Mouse (Mus musculus): ENCODE measurements around the gene Ubald1. TPM values are rescaled to one million over a fixed set of nuclear protein-coding genes. Genes with fewer than 3 reads are reported as not detected.

Ubald1 gene
- polyA plus RNA-seq (2015; fragmentation: Nextera tagmentation; extraction: Ambion mirVana), result 33.9 and 35.1 TPM in 2 replicates

DNA sequence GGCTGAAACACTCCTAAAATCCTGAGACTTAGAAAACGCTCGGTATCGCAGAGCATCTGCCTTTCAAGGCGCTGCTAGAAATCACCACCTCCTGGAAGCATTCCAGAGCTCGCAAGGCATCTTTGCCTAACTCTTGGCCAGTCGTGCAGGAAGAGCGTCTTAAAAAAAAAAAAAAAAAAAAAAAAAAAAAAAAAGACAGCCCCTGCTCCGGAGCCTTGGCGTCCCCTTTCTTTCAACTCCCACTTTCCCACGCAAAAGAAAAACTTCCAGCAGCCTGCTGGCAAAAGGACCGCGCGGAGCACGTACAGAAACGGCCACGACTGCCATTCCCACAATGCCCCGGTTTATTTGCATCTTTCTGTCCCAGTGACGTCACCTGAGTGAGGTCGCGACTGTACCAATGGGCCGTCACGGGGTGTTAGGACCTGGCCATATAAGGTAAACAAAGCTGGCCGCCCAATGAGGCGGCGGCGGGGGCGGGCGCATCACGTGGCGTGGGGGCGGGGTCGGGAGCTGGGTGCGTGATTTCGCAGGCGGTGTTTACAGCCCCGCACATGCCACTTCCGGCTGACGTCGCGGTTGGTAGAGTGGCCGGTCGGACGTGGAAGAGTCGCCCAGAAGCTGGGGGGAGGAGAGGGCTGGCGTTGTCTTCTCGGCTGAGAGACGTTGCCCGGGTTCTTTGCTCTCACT, at the start of gene Ubald1:
Ubald1 (minus strand) TSS at position 180 of the 690 bp plus-strand sequence.
- under 1% methylated on average over 48 of the region's 48 CpGs for WGBS
- peaks cover 44% of the 10 kb centered on the region for H3K4me1 ChIP-seq
- ATAC-seq, result peak; percentile 91
- peaks cover 9% of the 10 kb centered on the region for H3K36me3 ChIP-seq (ENCODE audit: poor library complexity, severe bottlenecking)
- peak within 1 kb of the TSS; percentile 97 for H3K27ac ChIP-seq
- H3K9me3 ChIP-seq (replicated peaks), result no peaks in the 10 kb centered on the region
- no peaks in the 10 kb centered on the region for H3K27me3 ChIP-seq
- peak within 1 kb of the TSS; percentile 92 for H3K4me2 ChIP-seq
- peak within 1 kb of the TSS; percentile 72 for H3K4me3 ChIP-seq
- peak within 1 kb of the TSS; percentile 84 for H3K9ac ChIP-seq

DNA sequence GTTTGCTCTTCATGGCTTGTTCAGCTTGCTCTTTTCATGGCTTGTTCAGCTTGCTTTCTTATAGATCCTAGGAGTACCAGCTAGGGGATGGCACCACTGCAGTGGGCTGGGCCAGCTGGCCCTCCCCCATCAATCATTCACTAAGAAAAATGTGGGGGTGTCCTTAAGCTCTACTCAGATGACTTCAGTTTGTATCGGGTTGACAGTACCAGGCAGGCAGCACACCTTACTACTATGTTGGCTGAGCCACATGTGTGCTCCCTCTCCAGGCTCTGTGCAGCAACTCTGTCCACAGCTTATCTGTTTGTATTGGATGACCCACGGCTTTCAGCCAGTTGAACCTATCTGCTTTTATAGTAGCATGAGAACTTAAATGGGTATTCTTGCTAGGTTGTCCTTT, 48.4 kb upstream of the Ubald1 start:
- no peak for ATAC-seq
- Histone ChIP-seq H3K4me1 (no peaks in the 10 kb centered on the region), H3K9ac (no peak overlapping the region), H3K4me3 (no peak overlapping the region), H3K36me3 (ENCODE audit: poor library complexity, severe bottlenecking) (peaks cover 100% of the 10 kb centered on the region), H3K27ac (no peak overlapping the region), H3K4me2 (no peak overlapping the region), H3K27me3 (no peaks in the 10 kb centered on the region), H3K9me3 (replicated peaks) (no peaks in the 10 kb centered on the region)
- WGBS, result 87% methylated on average over 2 of the region's 2 CpGs

DNA sequence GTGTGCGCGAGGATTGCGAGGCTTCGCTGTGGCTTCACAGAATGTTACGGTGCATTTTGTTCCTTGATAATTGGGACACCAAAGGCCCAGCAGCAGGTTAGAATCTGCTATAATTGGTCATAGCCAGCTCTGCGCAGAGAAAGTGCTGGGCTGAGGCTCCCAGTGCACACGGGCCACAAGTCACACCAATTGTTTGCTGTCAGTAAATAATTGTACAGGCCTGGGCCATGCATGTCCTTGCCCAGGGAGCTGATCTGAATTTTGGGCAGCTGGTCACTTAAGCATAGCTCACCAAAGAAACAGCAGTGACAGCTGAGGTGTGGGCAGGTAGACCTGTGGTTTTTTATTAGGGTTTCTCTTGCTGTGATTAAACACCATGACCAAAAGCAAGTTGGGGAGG, 47.9 kb upstream of the Ubald1 start:
- H3K9me3 ChIP-seq (replicated peaks), result no peaks in the 10 kb centered on the region
- ATAC-seq, result no peak
- H3K4me2 ChIP-seq, result no peak overlapping the region
- no peak overlapping the region for H3K4me3 ChIP-seq
- H3K27ac ChIP-seq, result no peak overlapping the region
- WGBS, result 96% methylated on average over 7 of the region's 7 CpGs
- H3K27me3 ChIP-seq, result no peaks in the 10 kb centered on the region
- H3K9ac ChIP-seq, result no peak overlapping the region
- H3K4me1 ChIP-seq, result no peaks in the 10 kb centered on the region
- H3K36me3 ChIP-seq (ENCODE audit: poor library complexity, severe bottlenecking), result peaks cover 100% of the 10 kb centered on the region

DNA sequence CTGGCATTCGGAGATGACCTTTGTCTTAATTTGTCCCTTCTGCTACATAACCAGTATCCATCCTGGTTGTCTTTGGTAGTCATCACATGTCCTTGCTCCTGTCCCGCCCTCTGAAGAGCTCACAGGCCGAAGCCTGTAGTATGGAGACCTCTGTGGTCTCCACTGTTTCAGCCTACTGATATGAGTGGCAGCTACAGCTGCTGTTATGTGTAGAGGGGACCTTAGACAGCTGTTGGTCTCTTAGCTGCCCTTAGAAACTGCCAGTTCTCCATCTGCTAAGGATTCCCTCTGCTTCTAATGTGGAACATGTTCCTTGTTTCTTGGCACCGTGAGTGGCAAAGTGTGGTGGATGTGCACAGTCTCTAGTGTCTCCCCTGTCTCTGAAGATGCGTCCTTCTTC, 43.9 kb upstream of the Ubald1 start:
- Histone ChIP-seq H3K4me3 (no peak overlapping the region), H3K36me3 (ENCODE audit: poor library complexity, severe bottlenecking) (peaks cover 80% of the 10 kb centered on the region), H3K9ac (no peak overlapping the region), H3K27ac (no peak overlapping the region), H3K27me3 (no peaks in the 10 kb centered on the region), H3K4me1 (no peaks in the 10 kb centered on the region), H3K9me3 (replicated peaks) (no peaks in the 10 kb centered on the region), H3K4me2 (no peak overlapping the region)
- WGBS, result 95% methylated on average over 5 of the region's 5 CpGs
- ATAC-seq, result no peak

DNA sequence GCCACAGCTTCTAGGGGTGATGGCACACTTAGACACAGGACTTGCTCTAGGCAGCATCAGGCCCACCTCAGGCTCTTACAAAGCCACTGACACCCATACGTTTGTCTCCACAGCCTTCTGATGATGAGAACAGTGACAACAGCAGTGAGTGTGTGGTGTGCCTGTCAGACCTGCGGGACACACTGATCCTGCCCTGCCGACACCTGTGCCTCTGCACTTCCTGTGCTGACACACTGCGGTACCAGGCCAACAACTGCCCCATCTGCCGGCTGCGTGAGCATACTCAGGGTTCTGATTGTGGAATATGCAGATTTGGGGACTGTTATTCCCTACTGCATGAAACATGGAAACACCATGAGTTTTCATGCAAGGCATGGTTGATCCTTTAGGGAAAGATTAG, 42.4 kb upstream of the Ubald1 start:
- no peaks in the 10 kb centered on the region for H3K4me1 ChIP-seq
- no peak overlapping the region for H3K9ac ChIP-seq
- H3K27me3 ChIP-seq, result no peaks in the 10 kb centered on the region
- 90% methylated on average over 6 of the region's 6 CpGs for WGBS
- H3K9me3 ChIP-seq (replicated peaks), result no peaks in the 10 kb centered on the region
- H3K4me3 ChIP-seq, result no peak overlapping the region
- H3K27ac ChIP-seq, result no peak overlapping the region
- H3K4me2 ChIP-seq, result no peak overlapping the region
- H3K36me3 ChIP-seq (ENCODE audit: poor library complexity, severe bottlenecking), result peaks cover 70% of the 10 kb centered on the region
- ATAC-seq, result no peak

DNA sequence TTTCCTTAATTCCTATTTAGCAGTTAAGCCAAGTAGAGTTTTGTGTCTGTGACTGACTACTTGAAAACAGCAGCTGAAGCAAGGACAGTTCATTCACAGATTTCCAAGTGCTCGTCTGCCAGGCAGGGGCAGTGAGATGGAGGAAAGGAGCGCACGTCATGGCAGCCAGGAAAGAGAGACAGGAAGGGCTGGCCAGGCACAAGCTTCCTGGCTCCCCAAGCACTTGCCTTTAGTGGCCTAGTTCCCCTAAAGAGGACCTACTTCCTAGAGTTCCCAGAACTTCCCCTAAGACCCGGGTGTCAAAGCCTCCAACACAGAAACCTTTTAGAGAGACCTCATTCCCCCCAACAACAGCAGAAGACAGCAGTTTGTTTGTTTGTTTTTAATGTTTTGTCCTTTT, 40.4 kb upstream of the Ubald1 start:
- Histone ChIP-seq H3K9ac (no peak overlapping the region), H3K4me2 (no peak overlapping the region), H3K9me3 (replicated peaks) (no peaks in the 10 kb centered on the region), H3K27me3 (no peaks in the 10 kb centered on the region), H3K4me1 (no peaks in the 10 kb centered on the region), H3K36me3 (ENCODE audit: poor library complexity, severe bottlenecking) (peaks cover 70% of the 10 kb centered on the region), H3K4me3 (no peak overlapping the region), H3K27ac (no peak overlapping the region)
- WGBS, result 90% methylated on average over 4 of the region's 4 CpGs
- no peak for ATAC-seq

DNA sequence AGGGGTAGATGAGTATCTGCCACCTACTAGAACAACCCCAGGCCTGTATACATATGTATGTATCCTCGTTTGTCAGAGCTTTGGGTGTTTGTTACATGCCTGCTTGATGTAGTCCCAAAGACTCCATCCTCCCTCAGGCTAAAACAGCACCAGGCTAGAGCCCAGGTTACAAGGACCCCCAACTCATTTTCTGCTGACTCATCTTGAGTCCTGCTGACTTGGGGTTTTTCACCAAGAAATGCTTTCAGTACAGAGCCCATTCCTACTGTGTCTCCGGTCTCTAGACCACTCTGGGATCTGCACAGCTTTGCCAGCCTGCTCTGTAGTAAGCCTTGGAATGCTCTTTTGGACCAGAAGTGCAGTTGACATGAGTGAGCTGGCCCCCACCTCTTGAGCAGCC, 36.5 kb upstream of the Ubald1 start:
- H3K9ac ChIP-seq, result no peak overlapping the region
- peaks cover 64% of the 10 kb centered on the region for H3K36me3 ChIP-seq (ENCODE audit: poor library complexity, severe bottlenecking)
- no peak overlapping the region for H3K4me3 ChIP-seq
- H3K9me3 ChIP-seq (replicated peaks), result no peaks in the 10 kb centered on the region
- no peak overlapping the region for H3K4me2 ChIP-seq
- H3K4me1 ChIP-seq, result no peaks in the 10 kb centered on the region
- H3K27me3 ChIP-seq, result no peaks in the 10 kb centered on the region
- no peak for ATAC-seq
- 84% methylated on average over 2 of the region's 2 CpGs for WGBS
- H3K27ac ChIP-seq, result no peak overlapping the region

DNA sequence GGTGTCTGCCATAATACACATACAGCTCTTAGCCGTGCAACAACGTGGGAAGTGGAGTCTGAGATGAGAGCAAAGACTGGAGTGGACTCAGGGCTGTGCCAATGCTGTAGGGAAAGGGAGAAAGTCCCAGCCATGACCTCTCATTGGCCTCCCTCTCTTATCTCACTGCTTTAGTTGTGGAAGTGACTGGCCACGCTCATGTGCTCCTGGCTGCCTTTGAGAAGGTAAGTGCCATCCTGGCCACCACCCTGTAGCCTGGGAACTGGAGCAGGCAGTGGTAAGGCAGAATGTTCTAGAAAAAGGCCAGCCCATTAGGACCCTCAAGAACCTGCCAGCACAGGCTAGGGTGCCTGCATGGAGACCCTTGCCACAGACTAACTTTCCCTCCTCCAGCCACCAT, 35.8 kb upstream of the Ubald1 start:
- Histone ChIP-seq H3K27ac (no peak overlapping the region), H3K4me2 (no peak overlapping the region), H3K36me3 (ENCODE audit: poor library complexity, severe bottlenecking) (peaks cover 70% of the 10 kb centered on the region), H3K4me1 (no peaks in the 10 kb centered on the region), H3K9ac (no peak overlapping the region), H3K9me3 (replicated peaks) (no peaks in the 10 kb centered on the region), H3K27me3 (no peaks in the 10 kb centered on the region), H3K4me3 (no peak overlapping the region)
- ATAC-seq, result no peak
- 92% methylated on average over 3 of the region's 3 CpGs for WGBS

DNA sequence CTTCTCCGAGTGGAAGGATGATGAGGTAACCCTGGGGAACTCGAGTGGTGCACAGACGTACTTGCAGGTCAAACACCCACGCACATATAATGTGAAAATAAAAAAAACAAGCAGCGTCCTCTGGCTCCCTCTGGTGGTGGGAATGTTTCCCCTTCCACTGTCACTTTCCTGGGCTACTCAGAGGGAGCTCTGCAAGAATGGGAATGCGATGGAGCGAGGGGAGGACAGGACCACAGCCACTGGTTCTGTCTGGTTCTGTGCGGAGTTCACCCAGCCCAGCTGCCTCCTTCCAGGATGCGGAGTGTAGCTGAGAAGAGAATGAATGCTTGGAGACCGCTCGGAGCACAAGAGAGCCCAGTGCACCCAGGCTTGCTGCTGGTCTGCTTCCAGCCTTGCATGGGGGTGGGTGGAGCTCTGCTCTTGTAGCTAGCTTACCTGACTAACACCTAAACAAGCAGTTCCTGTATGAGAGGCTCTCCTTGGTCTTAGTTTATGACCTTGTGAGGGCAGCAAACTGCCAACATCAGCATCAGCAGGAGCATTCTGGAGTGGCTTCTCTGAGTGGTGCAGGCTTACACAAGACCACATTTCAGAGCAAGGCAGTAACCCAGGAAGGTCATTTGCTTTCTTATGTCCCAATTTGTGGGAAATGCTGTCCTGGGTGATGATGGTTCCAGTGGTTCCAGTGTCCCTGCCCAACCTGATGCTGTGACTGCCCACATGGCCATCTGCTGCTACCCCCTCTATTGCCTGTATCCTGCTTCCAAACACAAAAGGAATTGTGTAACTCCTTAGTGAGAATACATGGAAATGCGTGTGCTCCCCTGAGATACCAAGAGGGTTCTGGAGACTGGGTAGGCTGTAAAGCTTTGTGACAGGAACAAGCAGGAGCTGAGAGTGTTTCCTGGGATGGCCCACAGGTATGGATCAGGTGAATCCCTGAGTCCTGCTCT, 33.9 kb upstream of the Ubald1 start:
- Histone ChIP-seq H3K27ac (no peak overlapping the region), H3K4me1 (no peaks in the 10 kb centered on the region), H3K36me3 (ENCODE audit: poor library complexity, severe bottlenecking) (peaks cover 79% of the 10 kb centered on the region), H3K27me3 (no peaks in the 10 kb centered on the region), H3K4me2 (no peak overlapping the region), H3K9me3 (replicated peaks) (no peaks in the 10 kb centered on the region), H3K9ac (no peak overlapping the region), H3K4me3 (no peak overlapping the region)
- ATAC-seq, result peak; percentile 83
- 39% methylated on average over 12 of the region's 12 CpGs for WGBS

DNA sequence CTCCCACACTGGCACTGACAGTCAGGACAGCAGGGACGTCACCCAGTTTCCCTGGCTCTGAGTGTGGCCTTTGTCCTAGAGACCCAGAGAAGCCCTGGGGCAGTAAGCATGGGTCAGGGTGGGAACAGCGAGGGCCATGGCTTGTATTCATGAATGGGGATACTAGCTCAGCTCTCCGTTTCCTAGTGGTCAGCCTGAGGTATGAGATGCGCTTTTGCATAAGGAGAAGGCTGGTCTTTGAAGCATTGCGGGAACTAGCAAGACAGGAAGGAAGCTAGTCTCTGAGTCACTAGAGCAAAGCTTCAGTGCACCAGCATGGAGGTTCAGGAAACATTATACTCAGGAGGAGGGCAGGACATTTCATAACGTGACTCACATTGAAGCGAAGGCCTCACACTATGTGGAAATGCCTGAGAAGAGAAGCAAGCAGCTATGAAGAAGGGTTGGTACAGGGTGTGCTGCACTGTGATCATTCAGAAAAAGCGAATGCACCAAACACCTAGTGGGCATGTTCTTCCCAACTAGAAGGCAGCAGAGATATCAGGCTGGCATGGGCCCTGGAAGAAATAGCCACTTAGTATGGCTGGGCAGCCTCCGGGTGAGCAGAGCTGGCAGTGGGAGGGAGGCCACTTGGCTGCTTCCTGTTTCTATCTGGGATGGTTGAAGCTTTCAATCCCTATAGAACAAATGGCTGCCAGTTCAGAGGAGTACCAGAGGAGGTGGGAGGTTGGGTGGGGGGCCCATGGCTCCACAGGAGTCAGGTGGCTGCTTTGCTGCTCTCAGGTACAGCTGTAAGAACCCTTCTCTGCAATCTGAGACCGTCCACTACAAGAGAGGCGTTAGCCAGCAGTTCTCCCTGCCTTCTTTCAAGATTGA, 33.0 kb upstream of the Ubald1 start:
- no peak overlapping the region for H3K4me3 ChIP-seq
- no peaks in the 10 kb centered on the region for H3K27me3 ChIP-seq
- ATAC-seq, result no peak
- no peaks in the 10 kb centered on the region for H3K9me3 ChIP-seq (replicated peaks)
- H3K4me1 ChIP-seq, result no peaks in the 10 kb centered on the region
- peaks cover 78% of the 10 kb centered on the region for H3K36me3 ChIP-seq (ENCODE audit: poor library complexity, severe bottlenecking)
- 80% methylated on average over 11 of the region's 11 CpGs for WGBS
- H3K9ac ChIP-seq, result no peak overlapping the region
- H3K4me2 ChIP-seq, result no peak overlapping the region
- H3K27ac ChIP-seq, result no peak overlapping the region

DNA sequence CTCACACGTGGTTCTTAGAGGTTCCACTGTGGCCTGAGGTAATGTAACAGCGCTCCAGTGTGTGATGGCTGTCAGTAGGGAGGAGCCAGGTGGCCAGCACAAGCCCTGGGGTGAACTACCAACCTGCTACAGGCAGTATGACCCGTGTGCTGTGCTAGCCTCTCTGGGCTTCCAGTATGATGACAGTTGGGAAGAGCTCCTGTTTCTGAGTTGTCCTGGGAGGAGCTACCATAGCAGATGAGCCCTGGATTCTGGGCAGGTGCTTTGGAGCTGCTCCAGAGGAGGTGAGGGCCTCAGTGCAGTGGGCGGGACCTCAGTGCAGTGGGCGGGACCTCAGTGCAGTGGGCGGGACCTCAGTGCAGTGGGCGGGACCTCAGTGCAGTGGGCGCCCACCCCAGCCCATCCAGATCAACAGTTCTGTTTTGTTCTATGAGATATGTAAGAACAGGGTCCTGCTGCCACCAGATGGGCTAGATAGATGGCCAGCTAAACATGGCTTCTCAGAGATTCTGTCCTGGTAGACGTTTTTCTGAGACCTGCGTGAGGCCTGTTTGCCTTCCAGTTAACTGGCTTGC, 32.0 kb upstream of the Ubald1 start:
- no peak overlapping the region for H3K4me2 ChIP-seq
- no peak overlapping the region for H3K27ac ChIP-seq
- no peaks in the 10 kb centered on the region for H3K27me3 ChIP-seq
- peaks cover 79% of the 10 kb centered on the region for H3K36me3 ChIP-seq (ENCODE audit: poor library complexity, severe bottlenecking)
- no peaks in the 10 kb centered on the region for H3K9me3 ChIP-seq (replicated peaks)
- no peak for ATAC-seq
- WGBS, result 79% methylated on average over 10 of the region's 10 CpGs
- no peaks in the 10 kb centered on the region for H3K4me1 ChIP-seq
- no peak overlapping the region for H3K4me3 ChIP-seq
- H3K9ac ChIP-seq, result no peak overlapping the region
